Mouse (Mus musculus) retina, embryonic 14.5 days (tissue): ENCODE results near the gene Pde4c.

Experiments
- DNase-seq: peaks from one replicate; pipeline ENCODE4 v3.0.0-alpha.2; 2015; ENCODE audit warnings: low spot score

Gene Pde4c

DNA sequence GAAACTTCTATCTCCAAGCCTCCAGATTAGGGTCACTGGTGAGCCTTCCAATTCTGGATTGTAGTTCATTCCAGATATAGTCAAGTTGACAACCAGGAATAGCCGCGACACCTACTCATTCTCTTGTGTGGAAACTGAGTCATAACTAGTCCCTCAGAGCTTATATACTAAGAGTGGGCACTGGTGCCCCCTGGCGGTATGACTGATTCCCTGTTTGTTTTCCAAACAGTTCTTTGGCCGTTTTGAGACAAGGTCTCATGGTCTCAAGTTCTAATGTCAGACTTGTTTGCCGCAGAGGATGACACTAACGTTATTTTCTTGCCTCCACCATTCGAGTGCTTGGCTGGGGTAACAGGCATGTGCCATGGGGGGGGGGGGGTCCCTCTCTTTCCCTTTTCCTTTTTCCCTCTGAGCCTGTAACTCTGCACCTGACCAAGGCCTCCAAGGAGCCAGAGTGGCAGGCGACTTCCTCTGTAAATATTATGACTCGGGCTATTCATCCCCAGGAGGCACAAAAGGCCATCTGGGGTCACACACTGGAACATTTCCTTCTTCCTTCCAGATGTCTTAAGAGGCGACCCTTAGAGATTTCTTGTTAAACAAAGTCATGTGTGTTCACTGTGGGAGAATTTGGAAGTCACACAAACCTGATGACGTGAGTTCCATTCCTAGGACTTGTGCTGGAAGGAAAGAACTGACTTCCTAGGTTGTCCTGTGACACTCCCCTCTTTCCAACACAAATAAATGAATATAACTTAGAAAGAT, 28.7 kb downstream of the Pde4c start:
- DNase-seq: peak; percentile 89

DNA sequence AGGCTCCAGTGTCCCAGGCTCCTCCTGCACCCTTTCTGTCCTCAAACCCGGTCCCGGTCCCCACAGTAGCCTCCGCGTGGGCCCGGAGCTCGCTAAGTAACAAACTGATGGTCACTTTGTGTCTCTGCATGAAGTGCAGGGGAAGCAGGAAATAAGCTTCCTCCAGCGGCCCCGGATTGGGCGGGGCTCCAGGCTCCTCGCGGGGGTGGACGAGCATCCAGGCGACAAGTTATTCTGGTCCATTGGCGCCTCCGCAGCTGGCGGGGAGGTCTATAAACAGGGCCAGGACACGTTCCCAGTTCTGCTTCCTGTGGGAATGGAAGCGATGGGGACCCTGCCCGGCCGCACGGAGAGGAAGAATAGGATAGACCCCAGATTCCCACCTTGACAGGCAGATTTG, 29.6 kb downstream of the Pde4c start:
- no peak for DNase-seq

DNA sequence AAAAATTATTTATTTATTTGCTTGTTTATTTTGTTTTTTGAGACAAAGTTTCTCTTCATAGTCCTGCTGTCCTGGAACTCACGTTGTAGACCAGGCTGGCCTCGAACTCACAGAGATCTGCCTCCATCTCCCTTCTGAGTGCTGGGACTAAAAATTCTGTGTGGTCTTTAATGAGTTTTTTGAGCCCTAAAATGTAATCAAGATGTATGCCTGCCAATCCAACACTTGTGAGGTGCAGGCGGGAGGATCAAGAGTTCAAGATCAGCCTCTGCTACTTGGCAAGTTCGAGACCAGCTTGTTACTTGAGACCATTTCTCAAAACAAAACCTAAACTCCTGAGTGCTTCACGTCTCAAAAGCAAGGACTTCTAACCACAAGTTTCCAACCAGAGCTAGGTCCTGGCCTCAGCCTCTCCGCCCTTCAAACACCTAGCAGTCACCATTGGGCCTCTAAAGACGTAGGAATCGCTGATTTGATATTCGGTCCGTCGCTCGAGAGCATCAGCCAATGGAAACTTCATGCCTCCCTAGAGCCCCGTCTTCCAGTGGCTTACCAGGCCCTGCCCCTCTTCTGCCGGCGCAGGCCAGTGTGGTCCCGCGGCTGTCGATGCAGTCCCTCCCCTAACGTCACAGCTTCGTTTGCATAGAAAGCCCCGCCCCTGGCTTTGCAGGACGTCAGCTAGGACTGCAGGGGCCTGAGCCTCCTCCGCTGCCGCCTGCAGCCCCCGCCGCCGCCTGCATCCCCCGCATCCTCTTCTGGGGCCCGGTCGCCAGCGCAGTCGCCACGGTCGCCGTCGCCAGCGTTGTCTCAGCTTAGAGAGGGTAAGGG, 30.7 kb downstream of the Pde4c start, which contains the start of gene Rab3a:
Gene Rab3a (plus strand): TSS at position 637 of the 828 bp plus-strand sequence.
- DNase-seq: peak; percentile 98

DNA sequence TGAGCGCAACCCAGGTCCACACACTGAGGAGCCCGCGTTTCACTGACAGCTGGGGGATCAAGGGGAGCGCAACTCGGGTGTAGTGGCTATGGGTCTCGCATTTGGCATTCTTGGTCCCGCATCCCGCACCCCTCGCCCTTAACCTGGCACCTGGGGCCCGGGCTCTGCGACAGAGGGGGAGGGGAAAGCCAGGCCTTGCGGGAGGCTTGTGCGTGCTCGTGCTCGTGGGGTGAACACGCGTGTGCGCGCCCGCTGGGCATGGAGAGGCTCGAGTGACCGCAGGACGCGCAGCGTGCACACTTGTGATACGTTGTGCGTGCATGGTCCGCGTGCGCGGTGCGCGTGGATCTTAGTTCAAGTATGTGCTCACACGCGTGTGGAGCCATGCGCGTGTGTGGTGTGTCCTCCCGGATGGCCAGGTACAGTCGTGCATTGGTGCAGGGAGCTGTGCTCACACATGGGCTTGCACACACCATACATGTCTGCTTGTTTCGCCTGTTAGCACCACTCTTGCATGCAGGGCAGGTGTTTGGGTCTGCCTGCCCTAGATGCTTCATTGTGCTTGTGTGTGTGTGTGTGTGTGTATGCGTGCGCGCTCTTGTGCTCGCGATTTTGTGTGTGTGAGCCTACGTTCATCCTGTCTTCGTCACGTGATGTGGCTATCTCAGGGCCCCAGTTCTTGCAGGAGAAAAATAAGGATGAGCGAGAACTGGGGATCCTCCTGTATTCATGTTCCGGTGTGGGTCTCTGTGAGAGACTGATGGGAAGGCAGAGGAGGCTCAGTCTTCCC, 31.5 kb downstream of the Pde4c start:
- peak; percentile 65 for DNase-seq

DNA sequence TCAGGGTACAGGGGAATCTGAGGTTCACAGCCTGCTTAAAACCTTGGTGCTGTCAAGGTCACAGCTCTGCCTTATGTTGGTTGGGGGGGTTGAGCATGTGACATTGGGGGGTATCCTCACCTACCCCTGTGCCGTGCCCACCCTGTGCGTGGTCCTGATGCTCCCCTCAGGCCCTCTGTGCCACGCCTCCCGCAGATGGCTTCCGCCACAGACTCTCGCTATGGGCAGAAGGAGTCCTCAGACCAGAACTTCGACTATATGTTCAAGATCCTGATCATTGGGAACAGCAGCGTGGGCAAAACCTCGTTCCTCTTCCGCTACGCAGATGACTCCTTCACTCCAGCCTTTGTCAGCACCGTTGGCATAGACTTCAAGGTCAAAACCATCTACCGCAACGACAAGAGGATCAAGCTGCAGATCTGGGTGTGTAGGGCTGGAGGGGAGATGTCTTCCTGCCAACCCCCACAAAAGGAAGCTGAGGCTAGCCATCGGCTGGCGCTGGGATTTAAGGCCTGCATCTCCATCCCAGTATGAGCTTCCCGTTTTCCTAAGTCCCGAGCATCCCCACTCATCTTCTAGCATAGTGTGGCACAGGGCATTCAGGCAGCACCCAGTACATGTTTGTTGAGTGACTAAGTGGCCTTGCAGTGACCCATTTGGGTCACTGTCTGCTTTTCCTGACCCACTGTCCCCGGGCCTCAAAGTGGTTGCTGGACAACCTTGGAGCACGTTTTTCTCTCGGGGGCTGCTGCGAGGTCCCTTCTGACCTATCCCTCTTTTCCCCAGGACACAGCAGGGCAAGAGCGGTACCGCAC, 32.3 kb downstream of the Pde4c start:
- no peak for DNase-seq

DNA sequence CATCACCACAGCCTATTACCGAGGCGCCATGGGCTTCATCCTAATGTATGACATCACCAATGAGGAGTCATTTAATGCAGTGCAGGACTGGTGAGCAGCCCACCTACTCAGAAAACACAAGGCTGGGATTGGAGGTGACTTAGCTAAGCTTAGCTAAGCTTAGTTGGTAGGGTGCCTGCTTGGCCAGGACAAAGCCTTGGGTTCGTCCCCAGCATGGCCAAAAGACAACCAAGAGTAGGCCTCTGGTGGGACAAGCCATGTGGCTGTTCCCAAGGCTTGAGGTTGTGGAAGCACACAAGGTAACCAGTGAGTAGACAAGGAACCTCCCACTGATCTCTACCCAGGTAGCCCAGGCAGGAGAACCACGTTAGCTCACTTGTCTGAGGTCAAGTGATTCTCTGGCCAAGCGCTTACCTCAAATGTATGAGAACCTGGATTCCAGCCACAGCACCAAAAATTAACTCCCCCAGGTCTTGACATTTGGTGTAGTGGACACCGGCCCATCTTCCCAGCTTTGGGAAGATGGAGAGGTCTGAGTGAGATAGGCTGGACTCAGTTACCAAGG, 33.0 kb downstream of the Pde4c start:
- DNase-seq: no peak

DNA sequence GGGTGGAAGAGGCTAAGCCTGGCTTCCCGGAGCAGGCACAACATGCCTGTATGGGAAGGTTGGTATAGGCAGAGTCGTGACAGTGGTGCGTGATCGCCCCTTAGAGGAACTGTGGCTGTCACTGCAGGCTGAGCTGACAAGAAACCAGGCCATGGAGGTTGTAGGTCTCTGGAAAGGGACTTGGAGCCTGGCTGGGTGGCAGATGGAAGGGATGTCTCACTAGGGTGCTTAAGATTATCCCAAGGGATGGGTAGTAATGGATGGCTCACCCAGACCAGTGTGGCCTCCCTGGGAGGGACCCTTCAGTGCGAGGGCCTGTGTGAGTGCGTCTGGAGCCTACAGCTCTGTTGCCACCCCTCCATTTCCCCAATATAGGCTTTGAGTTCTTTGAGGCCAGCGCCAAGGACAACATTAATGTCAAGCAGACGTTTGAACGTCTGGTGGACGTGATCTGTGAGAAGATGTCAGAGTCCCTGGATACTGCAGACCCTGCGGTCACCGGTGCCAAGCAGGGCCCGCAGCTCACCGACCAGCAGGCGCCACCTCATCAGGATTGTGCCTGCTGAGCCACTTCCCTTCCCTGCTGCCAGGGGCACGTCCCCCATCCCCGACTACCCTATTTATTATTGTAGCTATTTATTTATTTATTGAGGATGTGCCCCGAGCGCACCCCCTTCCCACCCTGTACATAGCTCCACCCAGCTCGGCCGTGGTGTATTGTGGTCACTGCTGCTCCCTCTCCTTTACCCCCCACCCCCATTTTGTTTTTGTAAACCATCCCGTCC, 34.2 kb downstream of the Pde4c start:
- DNase-seq: peak; percentile 67

DNA sequence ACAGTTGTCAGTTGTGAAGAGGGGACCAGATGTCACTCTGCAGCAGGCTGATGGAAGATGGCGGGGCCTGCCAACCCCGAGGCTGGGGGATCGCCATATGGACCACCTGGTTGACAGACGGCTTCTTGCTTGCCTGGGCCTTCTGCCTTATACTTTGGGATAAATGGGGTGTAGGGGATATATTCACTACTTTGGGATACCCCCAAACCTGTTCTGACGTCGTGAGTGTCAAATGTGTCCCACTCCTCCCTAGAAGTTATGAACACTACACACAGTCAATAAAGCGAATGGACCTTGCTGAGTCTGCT, 34.7 kb downstream of the Pde4c start:
- no peak for DNase-seq

DNA sequence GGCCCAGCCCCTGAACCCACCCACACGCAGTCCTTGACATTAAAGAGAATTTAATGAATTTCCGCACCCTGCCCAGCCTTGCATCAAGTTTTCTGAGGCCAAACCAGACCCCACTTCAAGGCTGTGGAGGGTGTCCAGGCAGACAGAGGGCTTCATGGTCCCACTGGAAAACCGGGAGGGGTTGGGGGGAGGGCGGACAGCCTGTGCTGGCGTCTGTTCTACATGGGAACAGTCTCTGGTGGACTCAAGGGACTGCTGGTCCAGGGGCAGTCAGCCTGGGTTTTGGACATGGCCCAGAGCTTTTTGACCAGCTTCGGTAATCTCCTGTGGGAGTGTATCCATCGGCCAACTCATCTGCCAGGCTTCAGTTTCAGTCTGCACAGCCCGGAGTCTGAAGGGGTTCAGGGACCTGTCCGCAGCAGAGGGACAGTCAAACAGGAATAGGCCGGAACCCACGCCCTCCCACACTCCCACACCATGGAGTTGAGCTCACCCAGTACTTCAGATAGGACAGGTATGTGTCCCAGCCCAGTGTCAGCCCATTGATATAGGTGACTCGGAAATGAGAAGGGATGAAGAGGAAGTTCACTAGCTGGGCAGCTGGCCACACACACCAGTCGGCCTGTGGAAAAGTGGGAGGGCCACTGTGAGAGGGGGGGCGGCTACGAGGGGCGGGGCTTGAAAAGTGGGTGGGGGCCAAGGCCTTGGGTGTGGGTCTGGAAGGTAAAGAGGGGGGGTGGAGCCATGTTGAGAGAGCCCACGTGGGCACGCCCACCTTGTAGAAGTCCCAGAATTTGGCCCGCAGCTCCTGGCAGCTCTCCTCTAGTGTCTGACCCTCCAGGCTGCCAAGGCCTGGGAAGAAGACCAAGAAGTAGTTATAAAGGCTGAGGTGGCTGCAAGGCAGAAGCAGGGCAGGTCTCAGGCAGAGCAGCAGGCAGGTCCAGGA, 35.4 kb downstream of the Pde4c start:
- no peak for DNase-seq

DNA sequence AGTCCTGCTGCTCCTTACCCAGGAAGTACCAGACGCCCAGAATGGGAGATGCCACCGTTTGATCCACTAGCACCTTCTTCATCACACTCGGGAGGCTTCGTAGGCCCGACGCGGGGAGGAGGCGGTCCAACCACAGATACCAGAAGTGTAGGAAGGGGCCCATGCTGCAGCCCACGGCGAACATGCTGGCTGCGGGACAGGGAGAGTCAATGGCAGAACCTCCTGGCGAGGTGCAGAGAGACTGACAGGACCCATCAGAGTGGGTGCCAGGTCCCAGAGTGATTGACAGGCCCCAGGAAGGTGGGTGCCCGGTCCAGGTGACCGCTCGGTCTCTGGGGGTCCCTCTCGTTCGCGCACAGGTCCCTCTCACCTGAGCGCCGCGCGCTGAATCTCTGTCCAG, 36.8 kb downstream of the Pde4c start:
- no peak for DNase-seq

DNA sequence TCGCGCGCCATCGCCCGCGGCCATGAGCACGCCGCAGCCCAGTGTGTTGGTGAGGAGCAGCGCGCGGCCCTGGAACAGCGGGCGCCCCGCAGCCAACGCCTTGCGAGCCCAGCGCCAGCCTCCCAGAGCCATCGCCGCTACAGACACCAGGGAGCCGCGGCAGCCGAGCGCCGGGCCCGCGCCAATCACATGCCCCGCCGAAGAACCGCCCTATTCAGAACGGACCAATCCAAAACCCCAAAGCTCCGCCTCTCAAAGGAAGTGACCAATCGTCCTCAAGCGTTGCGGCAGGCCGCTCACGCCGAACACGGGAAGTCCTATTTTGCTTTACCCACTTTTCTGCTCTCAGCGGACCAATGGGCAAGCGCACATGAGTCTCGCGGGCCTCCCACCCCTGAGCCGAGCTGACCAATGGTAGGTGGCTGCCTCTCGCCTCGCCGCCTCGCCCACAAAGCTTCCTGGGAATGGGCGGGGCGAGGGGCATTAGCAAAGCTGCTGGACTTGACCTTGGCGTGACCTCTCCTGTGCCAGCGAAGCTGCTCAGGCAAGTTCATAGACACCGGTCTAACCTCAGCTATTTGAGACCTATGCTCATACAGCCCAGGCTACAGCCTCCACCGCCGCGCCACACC, 37.4 kb downstream of the Pde4c start, which contains the start of gene Mpv17l2:
Gene Mpv17l2 (minus strand): TSS at position 172 of the 632 bp plus-strand sequence.
- peak; percentile 98 for DNase-seq

DNA sequence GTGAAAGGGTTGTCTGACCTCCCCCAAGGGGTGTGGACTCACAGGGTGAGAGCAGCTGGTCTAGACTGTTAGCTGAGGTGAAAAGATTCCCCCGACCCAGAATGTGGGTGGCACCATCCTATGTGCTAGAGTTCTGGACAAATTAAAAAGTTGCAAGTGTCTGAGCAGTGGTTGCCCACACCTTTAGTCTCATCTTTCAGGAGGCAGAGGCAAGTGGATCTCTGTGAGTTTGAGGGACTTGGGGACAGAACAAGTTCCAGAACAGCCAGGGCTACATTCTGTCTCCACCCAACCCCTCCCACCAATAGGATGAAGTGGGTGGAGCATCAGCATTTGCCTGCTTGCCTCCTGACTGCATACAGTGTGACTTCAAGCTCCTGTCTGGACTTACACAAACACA, 38.6 kb downstream of the Pde4c start:
- DNase-seq: no peak

DNA sequence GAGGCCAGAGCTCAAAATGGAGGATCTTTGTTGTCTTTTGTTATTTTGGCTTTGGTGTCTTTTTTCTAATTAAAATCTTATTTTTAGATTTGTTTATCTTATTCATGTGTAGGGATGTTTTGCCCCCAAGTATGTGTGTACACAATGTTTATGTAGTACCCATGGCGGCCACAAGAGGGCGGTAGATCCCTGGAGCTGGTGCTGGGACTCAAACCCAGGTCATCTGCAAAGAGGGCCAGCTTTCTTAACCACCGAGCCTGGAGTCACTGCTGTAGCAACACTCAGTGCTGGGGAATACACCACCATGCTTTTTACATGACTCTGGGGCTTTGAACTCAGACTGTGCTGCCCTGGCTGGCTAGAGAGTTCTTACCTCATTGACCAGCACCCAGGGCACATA, 39.8 kb downstream of the Pde4c start:
- DNase-seq: peak; percentile 69

DNA sequence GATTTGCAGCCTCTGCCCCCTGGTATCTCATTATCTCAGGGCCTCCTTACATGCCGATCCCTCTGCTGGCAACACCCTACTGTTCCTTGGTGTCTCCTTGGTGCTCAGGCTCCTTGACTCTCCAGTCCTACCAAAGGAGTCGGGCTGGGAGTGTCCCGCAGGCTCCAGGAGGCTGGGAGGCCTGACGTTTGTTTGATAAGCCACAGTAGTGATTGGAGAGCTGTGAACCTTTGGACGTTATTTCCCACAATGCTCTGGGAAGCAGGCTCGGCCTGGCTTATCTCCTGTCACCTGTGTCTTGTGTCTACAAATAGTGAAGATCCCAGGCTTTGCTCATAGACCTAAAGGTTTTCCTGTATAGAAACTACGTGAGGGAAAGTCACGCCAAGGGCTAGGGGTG, 40.5 kb downstream of the Pde4c start:
- no peak for DNase-seq

DNA sequence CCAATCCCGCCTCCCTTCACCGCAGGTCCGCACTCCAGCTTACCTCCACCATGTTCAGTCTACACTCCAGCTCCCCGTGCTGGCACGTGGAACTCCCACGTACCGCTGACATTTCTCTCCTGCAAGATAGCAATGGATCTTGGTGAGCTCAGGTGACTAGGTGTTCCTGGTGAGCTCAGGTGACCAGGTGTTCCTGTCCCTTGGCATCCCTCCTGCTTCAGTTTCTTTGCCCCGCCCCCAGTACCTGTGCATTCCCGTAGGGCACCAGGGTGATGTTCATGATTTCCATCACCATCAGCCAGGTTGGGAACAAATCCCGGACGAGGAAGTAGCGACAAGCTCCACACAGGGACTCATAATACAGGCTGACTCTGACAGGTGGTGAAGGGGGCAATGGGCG, 41.2 kb downstream of the Pde4c start:
- DNase-seq: no peak

DNA sequence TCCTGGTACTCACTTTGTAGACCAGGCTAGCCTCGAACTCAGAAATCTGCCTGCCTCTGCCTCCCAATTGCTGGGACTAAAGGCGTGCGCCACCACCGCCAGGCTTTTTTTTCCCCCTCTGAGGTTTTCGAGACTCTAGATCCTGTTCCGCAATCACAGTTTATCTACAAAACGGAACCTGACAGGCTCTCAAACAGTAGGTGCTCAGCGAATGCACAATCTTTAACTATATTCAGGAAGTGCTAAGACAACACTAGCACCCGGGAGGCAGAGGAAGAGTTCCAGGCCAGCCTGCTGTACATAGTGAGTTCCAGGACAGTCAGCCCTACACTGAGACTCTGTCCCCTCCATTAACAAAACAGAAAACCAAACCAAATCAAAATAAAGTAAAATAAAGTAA, 41.8 kb downstream of the Pde4c start:
- DNase-seq: no peak

DNA sequence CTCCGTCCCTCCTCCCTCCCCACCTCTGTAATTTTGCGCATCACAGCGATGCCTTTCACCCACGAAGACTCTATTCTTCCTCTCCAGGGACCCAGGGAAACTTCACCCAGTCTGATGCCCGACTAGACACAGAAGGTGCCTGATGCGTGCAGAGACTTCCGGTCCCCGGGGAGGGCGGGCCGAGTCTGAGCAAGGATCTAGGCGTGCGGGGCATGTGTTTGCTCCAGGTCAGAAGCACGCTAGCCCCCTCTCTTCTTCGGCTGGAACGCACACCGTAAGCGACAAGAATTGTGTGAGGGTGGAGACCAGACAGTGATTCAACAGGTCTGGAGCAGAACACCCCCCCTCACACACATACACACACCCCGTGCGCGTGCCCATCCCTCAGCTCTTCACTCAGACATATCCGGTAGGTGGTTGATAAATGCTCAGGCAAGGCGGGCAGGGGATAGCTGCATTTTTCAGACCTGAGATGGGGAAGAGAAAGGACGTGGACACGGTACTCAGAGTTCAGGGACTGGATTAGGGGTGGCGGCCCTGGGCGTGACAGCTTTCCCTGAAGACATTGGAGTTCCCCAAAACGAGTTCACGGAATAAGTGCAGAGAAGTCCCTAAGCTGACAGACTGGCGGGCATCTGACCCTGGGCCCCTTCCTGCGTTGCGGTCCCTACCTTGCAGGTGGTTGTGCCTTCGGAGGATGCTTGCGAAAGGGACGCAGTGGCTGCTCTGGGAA, 42.5 kb downstream of the Pde4c start:
- DNase-seq: peak; percentile 46
